Mouse (Mus musculus) heart, postnatal 14 days (tissue): ENCODE data around the gene Tnfaip2. TPM values are rescaled to one million over a fixed set of nuclear protein-coding genes. Genes with fewer than 3 reads are reported as not detected.

ENCODE experiments used
- DNase-seq, 2 experiments: peaks; one replicate each; pipeline ENCODE4 v3.0.0; 2021 to 2022
- intact Hi-C: fragments of 180-260 bp; cut with DNase I; formaldehyde crosslinking; loops from one replicate; pipeline ENCODE4 v1.15.1; 2025
- total RNA-seq, 2 experiments: library from RNA; stranded (reverse); gene quantifications; 2 replicates each; pipeline ENCODE4 v1.2.3; 2021

Gene Tnfaip2
- total RNA-seq, 2 experiments from 2014 or later = 38.0 to 40.4 TPM

DNA sequence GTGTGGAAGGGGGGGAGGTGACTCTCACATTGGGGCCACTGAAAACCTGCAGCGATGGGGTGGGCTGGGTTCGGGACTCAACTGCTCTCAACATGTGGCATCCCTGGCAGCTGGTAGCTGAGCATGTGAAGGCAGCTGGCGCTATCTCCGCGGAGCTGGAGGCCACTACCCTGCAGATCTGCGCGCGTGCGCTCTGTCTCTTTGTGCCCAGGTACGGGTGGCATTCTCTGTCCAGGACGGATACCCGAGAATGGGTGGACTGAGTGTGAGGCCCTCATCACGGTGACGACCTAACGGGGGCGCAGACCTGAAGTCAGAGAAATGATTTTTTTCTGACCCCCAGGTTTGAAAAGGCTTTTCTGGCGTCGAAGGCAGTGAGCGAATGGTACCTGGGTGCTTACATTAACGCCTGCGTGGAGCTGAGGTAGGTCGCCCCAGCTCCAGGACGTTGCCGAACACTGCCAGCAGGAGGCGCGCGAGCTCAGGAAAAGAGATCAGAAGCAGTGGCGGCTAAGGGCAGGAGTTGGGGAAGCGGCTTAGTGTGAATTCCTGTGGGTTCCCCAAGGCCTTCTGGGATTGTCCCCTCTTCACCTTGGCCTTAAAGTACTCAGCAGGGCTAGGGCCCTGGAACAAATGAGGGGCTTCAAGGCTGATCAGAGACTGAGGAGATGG, 16.3 kb upstream of the Tnfaip2 start:
- DNase-seq = peak; percentile 93 to 98
- intact Hi-C loops = loop anchor here (1.0 to 5.0 kb wide), 4 partner anchors 33 to 221 kb away; no protein-coding TSS in a partner anchor

DNA sequence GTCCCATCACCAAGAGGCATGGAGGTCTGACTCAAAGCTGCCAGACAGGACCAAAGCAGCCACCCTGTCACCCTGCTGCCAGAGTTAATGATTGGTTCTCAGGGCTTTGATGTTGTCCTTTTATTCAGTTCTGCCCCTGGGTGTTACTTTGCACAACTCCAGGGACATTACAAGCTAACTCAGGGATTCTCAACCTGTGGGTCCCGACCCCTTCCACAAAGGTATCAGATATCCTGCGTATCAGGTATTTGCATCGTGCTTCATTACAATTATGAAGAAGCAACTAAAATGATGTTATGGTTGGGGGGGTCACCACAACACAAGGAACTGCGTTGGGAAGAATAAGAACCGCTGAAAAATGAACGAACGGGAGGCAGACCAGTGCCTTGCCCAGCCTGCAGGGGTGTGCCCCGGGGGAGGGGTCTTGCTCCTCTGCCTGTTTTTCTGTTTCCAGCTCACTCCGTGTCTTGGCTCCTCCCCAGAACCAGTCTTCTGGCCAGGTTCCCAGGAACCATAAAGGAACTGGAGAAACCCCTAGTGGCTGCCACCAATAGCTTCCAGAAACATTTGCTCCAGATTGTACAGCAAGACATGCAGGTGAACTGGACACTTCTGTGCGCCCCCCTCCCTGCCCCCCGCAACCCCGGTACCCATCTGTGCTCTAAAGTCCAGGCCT, 14.7 kb upstream of the Tnfaip2 start:
- intact Hi-C loops = loop anchor here (2.0 to 5.0 kb wide), 2 partner anchors 41 to 220 kb away; no protein-coding TSS in a partner anchor
- DNase-seq = no peak

DNA sequence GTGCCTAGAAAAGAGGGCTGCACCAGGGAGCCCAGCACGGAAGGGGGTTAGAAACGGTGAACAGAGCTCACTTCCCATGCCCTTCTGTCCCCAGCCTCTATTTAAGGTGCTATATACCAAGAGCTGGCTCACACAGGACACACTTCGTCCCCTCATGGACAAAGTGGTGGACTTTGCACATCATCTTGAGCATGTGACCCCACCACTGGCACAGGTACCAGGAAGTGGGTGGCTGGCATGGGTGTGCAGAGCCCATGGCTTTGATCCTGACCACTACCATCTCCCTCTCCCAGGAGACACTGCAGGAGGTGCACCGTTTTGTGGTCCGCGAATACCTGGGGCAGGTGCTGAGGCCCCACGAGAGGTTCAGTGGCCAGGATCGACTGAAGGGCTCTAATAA, 13.9 kb upstream of the Tnfaip2 start:
- intact Hi-C loops = loop anchor here (5.0 kb wide), 1 partner anchor 219 kb away; no protein-coding TSS in a partner anchor
- DNase-seq = no peak

DNA sequence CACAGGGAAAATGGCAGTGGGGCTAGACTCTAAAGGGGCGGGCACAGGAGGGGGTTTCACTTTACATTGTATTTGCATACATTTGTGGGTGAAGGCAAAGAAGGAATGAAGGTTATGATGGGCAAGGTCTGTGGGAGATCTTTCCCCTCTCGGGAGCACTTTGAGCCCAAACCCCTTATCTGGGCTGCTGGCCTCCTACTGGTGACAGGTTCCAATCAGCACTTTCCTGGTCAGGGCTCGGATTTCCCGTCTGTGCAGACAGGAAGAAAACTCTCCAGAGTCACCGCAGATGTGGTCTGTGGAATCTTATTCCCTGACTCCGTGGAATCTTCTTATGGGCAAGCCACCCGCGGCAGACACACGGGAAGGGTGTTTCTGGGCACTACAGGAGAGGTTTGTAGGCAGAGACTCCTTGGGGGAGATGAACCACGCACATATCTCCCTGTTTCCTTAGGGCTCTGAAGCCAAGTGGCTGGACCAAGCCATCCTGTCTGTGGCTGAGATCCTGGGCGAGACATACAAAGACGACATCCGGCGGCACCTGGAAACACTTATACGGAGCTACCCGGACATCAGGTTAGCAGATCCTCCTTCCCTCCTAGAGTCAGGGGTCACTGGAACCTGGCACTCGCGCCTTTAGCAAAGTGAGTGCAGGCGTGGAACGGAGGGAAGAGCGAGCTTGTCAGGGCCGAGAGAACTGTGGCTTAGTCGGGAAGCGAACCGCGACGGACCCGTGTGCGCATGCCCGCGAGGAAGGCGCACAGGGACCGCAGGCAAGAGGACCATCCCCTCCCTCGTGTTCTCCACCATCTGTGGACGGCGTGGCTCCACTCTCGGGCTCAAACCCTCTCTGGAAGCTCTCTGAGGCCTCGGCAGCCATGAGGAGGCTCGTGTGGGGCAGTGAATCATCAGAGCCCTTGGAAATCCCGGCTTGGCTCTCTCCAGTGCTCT, 13.0 kb upstream of the Tnfaip2 start:
- intact Hi-C loops = loop anchor here (5.0 kb wide), 1 partner anchor 218 kb away; no protein-coding TSS in a partner anchor
- DNase-seq = peak; percentile 63 to 64

DNA sequence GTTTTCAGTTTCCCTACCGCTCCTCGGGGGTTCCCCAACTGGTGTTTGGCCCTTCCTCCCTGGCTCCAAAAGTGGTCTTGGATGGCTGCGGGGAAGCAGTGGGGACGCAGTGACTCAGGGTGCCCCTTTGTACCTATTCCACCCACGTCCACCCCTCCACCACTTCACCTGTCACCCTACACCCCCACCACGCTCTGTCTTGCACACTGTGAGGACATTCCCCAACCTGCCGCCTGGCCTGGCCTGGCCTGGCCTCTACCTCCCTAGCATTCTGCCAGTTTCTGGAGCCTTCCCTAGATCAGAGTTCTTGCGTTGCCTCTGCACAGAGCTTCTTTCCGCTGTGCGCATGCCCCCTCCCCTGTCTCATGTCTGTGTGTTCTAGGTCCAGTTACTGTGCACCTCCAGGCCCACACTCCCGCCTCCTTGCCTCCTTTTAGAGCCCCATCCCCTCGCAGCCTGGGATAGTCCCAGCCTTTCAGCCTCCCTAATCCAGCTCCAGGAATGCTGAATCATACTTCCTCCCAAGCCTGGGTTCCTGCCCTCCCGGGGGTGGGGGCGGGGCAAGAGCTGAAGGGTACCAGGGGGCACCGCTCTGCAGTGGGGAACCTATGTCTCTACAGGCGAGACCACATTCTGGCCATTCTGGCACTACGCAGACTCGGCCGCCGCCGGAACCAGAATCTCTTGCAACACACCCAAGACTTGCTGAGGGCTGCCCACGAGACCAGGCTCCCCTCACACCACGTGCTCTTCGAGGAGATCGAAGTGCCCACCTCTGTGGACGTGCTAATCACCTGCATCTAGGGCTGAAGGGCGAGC, 12.0 kb upstream of the Tnfaip2 start:
- intact Hi-C loops = loop anchor here (2.0 kb wide), 1 partner anchor 17 kb away; no protein-coding TSS in a partner anchor

DNA sequence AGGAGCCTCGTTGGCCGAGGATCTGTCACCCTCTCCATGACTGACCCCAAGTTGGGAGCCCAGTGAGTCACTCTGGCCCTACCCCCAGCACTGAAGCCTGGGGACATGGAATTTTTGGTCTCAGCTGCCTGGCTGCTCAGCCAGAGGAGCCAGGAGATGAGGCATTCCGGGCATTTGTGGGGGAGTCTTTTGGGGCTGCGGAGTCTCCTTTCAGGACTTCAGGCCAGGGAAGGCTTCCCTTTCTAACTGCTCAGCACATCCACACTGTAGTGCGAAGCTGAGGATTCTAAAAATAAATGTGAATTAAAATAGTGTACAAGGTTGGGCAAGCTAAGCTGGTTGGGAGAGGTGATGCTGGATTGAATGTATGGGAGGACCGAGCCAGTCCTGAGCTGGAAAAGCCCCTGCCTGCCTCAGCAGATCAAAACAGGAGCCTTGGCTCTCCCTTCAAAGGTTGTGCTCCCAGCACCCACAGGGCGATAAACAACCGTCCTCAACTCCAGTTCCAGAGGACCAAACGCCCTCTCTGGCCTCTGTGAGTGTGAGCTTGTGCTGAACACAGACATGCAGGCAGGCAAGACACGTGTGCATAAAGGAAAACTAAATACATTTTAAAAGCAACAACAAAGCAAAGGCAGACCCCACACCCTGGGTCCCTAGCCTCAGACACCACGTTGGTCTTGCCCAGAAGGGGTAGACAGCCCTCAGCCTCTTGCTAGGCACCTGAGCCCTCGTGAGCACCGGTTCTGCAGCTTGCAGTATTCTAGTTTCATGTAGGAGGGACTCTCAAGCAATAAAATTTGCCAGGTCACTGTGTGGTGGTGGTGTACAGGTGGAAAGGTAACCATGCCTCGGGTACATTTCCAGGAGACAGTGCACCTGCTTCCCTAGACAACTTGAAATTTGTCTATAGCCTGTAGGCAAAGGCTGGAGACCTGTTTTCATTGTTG, 11.1 kb upstream of the Tnfaip2 start:
- DNase-seq = peak in 1 of 2 experiments; percentile 39
- intact Hi-C loops = loop anchor here (2.0 kb wide), 1 partner anchor 16 kb away; no protein-coding TSS in a partner anchor

More for the DNA sequence above, 12.0 kb upstream of the Tnfaip2 start:
- peak in 1 of 2 experiments; percentile 58 for DNase-seq

DNA sequence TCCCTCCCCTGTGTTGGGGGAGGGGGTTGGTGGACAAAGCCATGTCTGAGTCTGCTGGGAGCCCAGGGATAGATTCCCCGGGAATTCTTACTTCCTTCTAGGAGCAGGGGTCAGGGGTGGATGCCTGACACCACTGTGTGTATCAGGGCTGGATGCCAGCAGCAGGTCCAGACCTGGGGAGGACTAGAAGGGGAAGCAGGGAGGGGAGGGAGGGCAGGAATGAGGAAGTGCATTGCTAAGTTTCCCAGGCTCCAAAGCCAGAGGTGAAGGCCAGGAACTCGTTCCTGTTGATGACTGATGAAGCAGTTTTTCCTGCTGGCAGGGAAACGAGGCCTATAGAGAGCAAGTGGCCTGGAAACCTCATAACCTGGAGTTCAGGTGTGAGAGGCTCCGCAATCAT, 10.2 kb upstream of the Tnfaip2 start:
- intact Hi-C loops = no loop called here
- DNase-seq = no peak

DNA sequence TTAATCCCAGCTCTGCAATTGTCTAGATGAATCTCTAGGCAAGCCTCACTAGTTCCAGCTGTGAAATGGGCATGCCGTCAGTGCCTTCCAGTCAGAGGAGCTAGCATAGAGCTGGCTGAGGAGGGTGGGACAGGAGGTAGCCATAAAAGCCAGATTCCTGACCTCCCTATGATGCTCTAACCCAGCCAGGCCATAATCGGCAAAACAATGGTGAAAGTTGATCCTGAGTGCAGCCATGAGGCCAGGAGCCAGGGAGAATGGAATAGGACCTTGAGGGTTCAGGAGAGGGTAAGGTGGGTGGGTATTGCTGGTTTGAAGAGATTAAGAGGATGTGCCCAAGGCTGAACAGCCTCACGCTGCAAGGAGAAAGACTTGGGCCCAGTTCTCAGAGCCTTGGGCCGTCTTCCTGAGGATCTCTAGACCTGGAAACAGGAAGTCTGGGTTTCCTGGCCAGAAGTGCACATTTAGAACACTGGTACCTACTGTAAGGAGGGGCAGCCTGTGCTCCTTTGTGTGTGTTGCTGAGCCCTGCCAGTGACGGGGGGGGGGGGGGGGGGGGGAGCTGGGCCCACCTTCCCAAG, 9.4 kb upstream of the Tnfaip2 start:
- DNase-seq = no peak
- intact Hi-C loops = no loop called here

DNA sequence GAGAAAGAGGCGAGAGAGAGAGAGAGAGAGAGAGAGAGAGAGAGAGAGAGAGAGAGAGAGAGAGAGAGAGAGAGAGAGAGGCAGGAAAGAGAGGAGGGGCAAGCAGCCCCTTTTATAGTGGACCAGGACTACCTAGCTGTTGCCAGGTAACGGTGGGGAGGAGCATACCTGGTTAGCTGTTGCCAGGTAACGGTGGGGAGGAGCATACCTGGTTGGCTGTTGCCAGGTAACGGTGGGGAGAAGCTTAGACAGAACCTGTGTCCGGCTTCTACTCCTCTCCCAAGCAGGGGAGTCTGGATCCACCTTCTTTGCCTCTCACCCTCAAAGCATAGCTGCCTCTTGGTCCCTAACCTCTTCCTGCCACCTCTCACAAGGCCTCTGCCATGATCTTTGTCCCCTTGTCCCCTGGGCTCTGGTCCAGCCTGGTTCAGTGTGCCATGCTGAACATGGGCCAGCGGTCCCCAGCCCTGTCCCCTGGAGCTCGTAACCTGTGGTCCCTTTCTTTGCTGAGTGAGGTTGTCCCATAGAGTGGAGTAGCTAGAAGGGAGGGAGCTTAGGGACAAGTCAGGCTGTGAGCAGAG, 8.0 kb upstream of the Tnfaip2 start:
- intact Hi-C loops = no loop called here
- no peak for DNase-seq

DNA sequence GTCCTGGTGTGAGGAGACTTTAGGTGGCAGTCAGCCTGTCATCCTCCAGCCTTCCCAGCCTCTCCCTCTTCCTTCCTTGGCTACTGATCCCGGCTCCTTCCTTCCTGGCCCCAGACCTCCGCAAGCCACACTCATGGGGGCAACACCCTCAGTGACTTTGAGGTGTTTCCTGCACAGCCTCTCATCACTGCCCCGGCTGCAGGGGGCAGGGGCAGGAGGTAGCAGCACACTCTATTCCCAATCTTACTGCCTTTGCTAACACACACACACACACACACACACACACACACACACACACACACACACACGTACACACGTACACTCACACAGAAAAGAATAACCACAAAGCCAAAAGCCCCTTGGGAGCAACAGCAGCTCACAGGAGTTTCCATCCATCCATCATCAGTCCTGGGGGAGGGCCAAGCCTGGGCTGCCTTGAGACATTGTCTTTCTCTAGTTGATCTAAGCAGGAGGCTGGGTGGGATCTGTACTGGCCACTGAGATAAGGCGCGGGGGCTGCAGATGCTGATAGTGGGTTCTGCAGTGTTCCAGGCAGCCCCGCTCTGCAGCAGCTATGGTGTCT, 7.4 kb upstream of the Tnfaip2 start:
- peak in 1 of 2 experiments; percentile 44 for DNase-seq
- intact Hi-C loops = no loop called here

DNA sequence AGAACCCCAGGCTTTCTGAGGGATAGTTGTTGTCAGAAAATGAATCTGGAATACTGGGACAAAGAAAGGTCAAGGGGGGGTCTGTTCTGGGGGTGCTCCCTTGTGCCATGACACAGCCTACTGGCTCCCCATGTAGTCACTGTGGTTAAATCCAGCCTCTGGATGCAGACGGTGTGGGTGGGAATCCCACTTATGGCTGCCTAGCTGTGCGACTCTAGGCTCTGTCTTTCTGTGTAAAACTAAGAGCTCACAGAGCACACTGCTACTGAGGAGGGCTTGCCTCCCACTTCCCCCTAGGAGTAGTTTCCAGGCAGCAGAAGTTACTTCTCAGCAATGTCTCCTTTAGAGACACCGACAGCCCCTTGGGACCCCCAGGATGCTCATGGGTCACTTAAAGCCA, 6.1 kb upstream of the Tnfaip2 start:
- intact Hi-C loops = no loop called here
- no peak for DNase-seq

DNA sequence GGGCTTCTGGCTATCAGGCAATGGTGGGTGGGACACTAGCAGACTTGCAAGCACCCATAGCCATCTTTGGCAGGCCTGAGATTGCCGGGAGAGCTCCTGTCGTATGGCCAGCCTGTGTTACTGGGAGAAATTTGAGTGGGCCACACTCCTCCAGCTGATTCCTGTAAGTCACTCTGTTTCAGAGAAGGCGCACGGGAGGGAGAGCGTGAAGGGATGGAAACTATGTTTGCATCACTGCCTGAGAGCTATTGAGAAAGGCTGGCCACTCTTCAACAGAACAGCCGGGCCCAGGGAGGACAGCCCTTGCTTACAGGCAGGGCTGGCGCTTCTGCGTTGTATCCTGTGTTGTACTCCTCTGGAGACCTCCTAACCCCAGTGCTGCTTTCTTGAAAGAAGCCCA, 5.6 kb upstream of the Tnfaip2 start:
- intact Hi-C loops = no loop called here
- DNase-seq = peak in 1 of 2 experiments; percentile 46

DNA sequence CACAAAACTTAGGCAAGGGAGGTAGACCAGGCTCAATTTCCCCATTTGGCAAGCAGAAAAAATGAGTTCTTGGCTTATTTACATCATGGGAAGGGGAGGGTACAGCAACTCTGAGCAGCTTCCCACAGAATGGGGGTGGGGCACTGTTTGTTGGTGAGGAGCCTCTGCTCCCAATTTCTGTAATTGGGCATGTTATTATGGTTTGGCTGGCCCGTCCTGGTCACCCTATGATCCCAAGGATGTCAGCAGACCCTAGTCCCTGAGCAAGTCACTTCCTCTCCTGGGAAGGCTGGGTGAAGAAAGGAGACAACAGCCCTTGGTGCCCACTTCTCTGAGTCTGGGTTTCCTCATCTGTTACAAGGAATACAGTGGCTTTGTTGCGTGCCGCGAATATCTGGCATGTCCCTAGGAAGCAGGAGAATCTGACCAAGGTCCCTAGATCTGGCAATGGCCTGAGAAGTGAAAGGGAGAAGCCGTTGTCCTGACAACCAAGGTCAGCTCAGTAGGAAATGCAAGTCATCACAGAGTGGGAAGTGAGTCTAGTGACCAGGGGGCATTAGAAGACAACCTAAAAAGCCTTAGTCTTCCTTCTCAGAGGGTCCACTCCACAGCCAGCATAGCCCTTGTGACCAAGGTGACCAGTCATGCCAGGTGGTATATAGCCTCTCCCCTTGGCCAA, 4.9 kb upstream of the Tnfaip2 start:
- intact Hi-C loops = no loop called here
- DNase-seq = no peak

DNA sequence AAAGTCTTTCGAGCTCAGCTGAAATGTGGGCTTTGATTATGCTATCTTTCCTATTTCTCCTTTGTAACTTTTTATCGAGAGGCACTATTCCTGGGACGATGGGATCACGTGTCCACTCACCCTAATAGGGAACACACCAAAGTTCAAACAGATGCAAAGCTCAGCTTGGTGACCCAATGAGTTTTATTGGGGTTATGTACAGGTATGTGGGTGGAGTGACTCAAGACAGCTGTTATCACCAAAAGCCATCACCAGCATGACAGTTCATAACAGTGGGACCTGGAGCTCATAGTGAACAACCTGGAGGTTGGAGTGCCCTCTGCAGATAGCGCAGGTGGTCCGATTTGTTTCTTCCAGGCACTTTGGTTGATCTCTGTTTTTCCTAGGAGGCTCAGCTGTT, 3.4 kb upstream of the Tnfaip2 start:
- intact Hi-C loops = no loop called here
- DNase-seq = no peak

DNA sequence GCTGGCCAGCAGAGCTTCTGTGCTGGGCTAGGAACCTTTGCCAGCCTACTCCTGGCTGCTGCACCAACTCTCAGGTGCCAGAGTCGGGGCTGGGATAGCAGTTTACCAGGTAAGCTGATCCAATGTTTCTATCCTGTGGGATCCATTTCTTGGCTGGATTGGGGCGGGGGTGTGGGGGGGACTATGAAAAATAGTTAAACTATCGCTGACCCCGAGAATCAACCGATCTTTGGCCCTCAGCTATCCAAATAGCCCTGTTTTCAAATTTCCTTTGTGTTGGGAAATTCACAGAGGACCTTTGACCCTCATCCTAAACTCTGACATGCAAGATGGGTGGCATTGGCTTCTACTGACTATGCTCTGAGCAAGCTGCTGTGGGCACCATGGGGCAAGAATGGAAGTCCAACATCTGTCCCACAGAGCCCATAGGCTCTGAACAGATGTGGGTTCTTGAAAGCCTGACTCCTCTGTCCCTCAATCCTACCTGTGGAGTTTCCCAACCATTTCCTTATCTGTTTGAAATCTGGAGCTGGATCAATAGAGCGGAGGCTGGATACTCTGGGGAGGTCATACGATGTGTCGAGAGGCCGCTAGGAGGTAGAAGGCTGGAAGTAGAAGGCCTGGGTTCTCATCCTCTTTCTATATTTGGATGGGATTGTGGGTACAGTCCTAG, 1.4 kb upstream of the Tnfaip2 start:
- no peak for DNase-seq
- intact Hi-C loops = no loop called here

DNA sequence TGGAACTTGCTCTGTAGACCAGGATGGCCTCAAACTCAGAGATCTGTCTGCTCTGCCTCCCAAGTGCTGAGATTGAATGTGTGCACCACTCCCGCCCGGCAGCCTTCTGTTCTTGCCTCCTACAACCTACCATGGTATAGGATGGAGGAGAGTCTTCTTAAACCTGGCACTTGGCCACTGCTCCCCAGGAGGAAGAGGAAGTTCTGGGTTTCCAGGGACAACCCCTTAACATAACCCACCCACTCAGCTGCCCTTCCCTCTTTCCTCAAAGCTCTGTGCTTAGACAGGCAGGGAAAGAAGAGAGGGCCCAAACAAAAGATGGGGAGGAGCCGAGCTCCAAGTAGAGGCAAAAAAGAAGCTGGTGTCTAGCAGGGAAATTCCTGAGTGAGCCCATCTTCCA, 746 bp upstream of the Tnfaip2 start:
- intact Hi-C loops = no loop called here
- DNase-seq = peak in 1 of 2 experiments; percentile 14
